Mouse (Mus musculus) myocyte (in vitro differentiated cells): ENCODE measurements at regions not wholly inside any gene's neighbourhood (a gene's known extent, or its start where the extent isn't known, plus 50 kb on each side); places are given as distances from the start of the nearest gene placed in this dataset.

ENCODE experiments used
- CEBPB ChIP-seq: IDR thresholded peaks from 2 replicates; pipeline ENCODE4 v1.6.1; 2011; ENCODE audit warnings: mild to moderate bottlenecking, moderate library complexity; ENCODE audit not compliant: poor library complexity, insufficient read depth, severe bottlenecking
- E2F4 ChIP-seq: IDR thresholded peaks from one replicate; pipeline ENCODE4 v1.6.1; 2011; ENCODE audit warnings: mild to moderate bottlenecking, control low read depth, moderate library complexity; ENCODE audit not compliant: insufficient read depth
- MAX ChIP-seq: IDR thresholded peaks from one replicate; pipeline ENCODE4 v1.6.1; 2011; ENCODE audit warnings: low read depth, mild to moderate bottlenecking, control low read depth
- MYOD1 ChIP-seq, 3 experiments: IDR thresholded peaks; one replicate each; pipeline ENCODE4 v1.6.1; 2011; ENCODE audit warnings: control low read depth in 2 of 3, low read depth in 2 of 3, mild to moderate bottlenecking in 2 of 3, moderate library complexity in 1 of 3; ENCODE audit not compliant: insufficient read length in 2 of 3, control insufficient read depth in 1 of 3
- MYOG ChIP-seq, 3 experiments: IDR thresholded peaks; one replicate each; pipeline ENCODE4 v1.6.1; 2011; ENCODE audit warnings: control low read depth in 2 of 3, low read depth in 2 of 3, mild to moderate bottlenecking in 2 of 3; ENCODE audit not compliant: insufficient read length in 2 of 3, control insufficient read depth in 1 of 3, insufficient read depth in 1 of 3
- POLR2A ChIP-seq: IDR thresholded peaks from one replicate; pipeline ENCODE4 v1.6.1; 2011; ENCODE audit warnings: low read depth, mild to moderate bottlenecking, control low read depth, moderate library complexity; ENCODE audit not compliant: insufficient read length
- POLR2AphosphoS2 ChIP-seq: IDR thresholded peaks from one replicate; pipeline ENCODE4 v1.6.1; 2011; ENCODE audit warnings: low read depth, control low read depth; ENCODE audit not compliant: insufficient read length
- TCF12 ChIP-seq: IDR thresholded peaks from one replicate; pipeline ENCODE4 v1.6.1; 2011; ENCODE audit warnings: mild to moderate bottlenecking, control low read depth; ENCODE audit not compliant: poor library complexity, insufficient read depth, severe bottlenecking
- TCF3 ChIP-seq: IDR thresholded peaks from one replicate; pipeline ENCODE4 v1.6.1; 2011; ENCODE audit warnings: low read depth, control low read depth; ENCODE audit not compliant: insufficient read length

DNA sequence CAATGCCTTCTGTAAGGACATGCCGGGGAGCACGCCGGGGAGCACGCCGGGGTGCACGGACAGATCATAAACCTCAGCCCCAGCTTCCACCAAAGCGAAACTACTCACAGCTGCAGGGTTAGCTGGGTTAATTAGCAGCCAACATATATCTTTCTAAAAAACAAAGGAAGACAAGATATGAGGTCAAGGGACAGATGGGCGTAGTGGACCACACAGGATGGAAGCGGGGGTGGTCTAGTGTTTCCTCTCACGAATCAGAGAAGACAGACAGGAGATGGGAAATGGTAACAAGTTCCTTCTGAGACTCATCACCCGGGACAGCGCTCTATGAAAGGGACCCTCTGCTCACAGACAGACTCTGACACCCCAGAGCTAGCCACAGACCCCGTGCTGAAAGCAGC is 60.0 kb upstream of the Ajap1 start:
- no peak for TF ChIP-seq POLR2A
- no peak for TF ChIP-seq TCF3
- TF ChIP-seq CEBPB: no peak
- TF ChIP-seq TCF12: no peak
- TF ChIP-seq MYOG (IDR thresholded peaks at IDR 0.05; ENCODE audit: control insufficient read depth in 1 of 3, insufficient read depth in 1 of 3, insufficient read length in 2 of 3, low read depth in 2 of 3): no peak
- no peak for TF ChIP-seq MAX
- no peak for TF ChIP-seq MYOD1 (IDR thresholded peaks at IDR 0.05; ENCODE audit: control insufficient read depth in 1 of 3, insufficient read length in 2 of 3, low read depth in 2 of 3)
- no peak for TF ChIP-seq POLR2AphosphoS2
- TF ChIP-seq E2F4: no peak
